Mouse (Mus musculus) urinary bladder, postnatal 25 days (tissue): Measurements from ENCODE around the gene Mrgprb2.

ENCODE experiments used
- DNase-seq: peaks from one replicate; pipeline ENCODE4 v3.0.0; 2022; ENCODE audit warnings: low spot score

Gene Mrgprb2

DNA sequence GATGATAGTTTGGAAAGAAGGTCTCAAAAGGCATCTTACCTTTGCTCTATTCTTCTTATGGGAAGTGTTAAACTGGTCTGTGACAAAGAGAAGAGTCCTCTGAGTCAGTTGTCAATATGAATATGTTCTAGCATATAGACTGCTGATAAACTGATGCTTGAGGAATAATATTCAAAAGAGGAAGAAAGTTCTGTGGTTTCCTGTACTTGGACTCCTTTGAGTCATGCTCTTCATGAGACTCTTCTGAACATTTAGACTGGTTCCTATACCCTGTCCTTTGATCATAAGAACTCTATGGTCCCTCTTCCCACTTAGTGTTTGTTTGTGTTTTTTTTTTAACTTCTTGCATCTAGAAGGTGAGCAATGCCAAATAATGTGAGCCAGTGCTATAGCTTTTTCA, at the start of gene Mrgprb2:
Gene Mrgprb2 (minus strand): TSS at position 101 of the 400 bp plus-strand sequence.
- no peak for DNase-seq
